Mouse (Mus musculus) splenic B cell, adult 2 months (primary cell): ENCODE data around the gene Igfbp4.

Experiments used
- DNase-seq: peaks from one replicate; pipeline ENCODE4 v3.0.0-alpha.2; 2011; ENCODE audit warnings: low read depth, low spot score
- H3K27me3 ChIP-seq: 2 replicates; pipeline ENCODE4 v1.6.1; 2012; ENCODE audit warnings: mild to moderate bottlenecking, low read length, moderate library complexity, mixed read lengths; ENCODE audit not compliant: control insufficient read depth, poor library complexity, insufficient read depth, severe bottlenecking
- H3K36me3 ChIP-seq: 2 replicates; pipeline ENCODE4 v1.6.1; 2012; ENCODE audit warnings: mild to moderate bottlenecking, low read length, moderate library complexity, mixed read lengths; ENCODE audit not compliant: control insufficient read depth, poor library complexity, insufficient read depth, severe bottlenecking

Igfbp4 gene

GRCm38 (mm10) chr11:99041051-99041729 is at the start of gene Igfbp4:
Gene Igfbp4 (plus strand): TSS chr11:99041244.
- peak; percentile 38 for DNase-seq
- Histone ChIP-seq H3K36me3 (no peaks in the 10 kb centered on the region), H3K27me3 (peaks cover 2% of the 10 kb centered on the region; the same call in 1 of the 2 replicates)

- no peaks in the 10 kb centered on the region for H3K36me3 ChIP-seq
- no peaks in the 10 kb centered on the region for H3K27me3 ChIP-seq
- DNase-seq: no peak
These were observed 45.1 kb upstream of the Igfbp4 start for GRCm38 (mm10) chr11:98995987-98996386.

GRCm38 (mm10) chr11:98997659-98998058 is 43.4 kb upstream of the Igfbp4 start:
- Histone ChIP-seq H3K27me3 (no peaks in the 10 kb centered on the region), H3K36me3 (no peaks in the 10 kb centered on the region)
- DNase-seq: no peak

GRCm38 (mm10) chr11:98998776-98999175 is 42.3 kb upstream of the Igfbp4 start:
- Histone ChIP-seq H3K36me3 (no peaks in the 10 kb centered on the region), H3K27me3 (no peaks in the 10 kb centered on the region)
- peak; percentile 24 for DNase-seq

- Histone ChIP-seq H3K27me3 (no peaks in the 10 kb centered on the region), H3K36me3 (no peaks in the 10 kb centered on the region)
- DNase-seq: no peak
These were observed 41.8 kb upstream of the Igfbp4 start for GRCm38 (mm10) chr11:98999243-98999642.

- H3K27me3 ChIP-seq: no peaks in the 10 kb centered on the region; the same call in 1 of the 2 replicates
- DNase-seq: no peak
- H3K36me3 ChIP-seq: no peaks in the 10 kb centered on the region
These were observed 34.3 kb upstream of the Igfbp4 start for GRCm38 (mm10) chr11:99006788-99007187.

- H3K36me3 ChIP-seq: no peaks in the 10 kb centered on the region
- DNase-seq: no peak
- no peaks in the 10 kb centered on the region; the same call in 1 of the 2 replicates for H3K27me3 ChIP-seq
These were observed 30.9 kb upstream of the Igfbp4 start for GRCm38 (mm10) chr11:99010124-99010523.

- Histone ChIP-seq H3K27me3 (no peaks in the 10 kb centered on the region; the same call in 1 of the 2 replicates), H3K36me3 (no peaks in the 10 kb centered on the region)
- no peak for DNase-seq
These were observed 30.3 kb upstream of the Igfbp4 start for GRCm38 (mm10) chr11:99010706-99011105.

- DNase-seq: no peak
- no peaks in the 10 kb centered on the region for H3K36me3 ChIP-seq
- H3K27me3 ChIP-seq: no peaks in the 10 kb centered on the region; the same call in 1 of the 2 replicates
These were observed 27.2 kb upstream of the Igfbp4 start for GRCm38 (mm10) chr11:99013856-99014255.

- Histone ChIP-seq H3K36me3 (no peaks in the 10 kb centered on the region), H3K27me3 (no peaks in the 10 kb centered on the region; the same call in 1 of the 2 replicates)
- no peak for DNase-seq
These were observed 21.2 kb upstream of the Igfbp4 start for GRCm38 (mm10) chr11:99019844-99020243.

- Histone ChIP-seq H3K36me3 (no peaks in the 10 kb centered on the region), H3K27me3 (no peaks in the 10 kb centered on the region)
- no peak for DNase-seq
These were observed 18.6 kb upstream of the Igfbp4 start for GRCm38 (mm10) chr11:99022384-99022933.

GRCm38 (mm10) chr11:99023094-99023493 is 17.9 kb upstream of the Igfbp4 start:
- no peaks in the 10 kb centered on the region for H3K27me3 ChIP-seq

GRCm38 (mm10) chr11:99023500-99024467 is 17.3 kb upstream of the Igfbp4 start, which contains the start of gene Top2a:
Gene Top2a (minus strand): TSS chr11:99024189.
- Histone ChIP-seq H3K36me3 (no peaks in the 10 kb centered on the region), H3K27me3 (no peaks in the 10 kb centered on the region)
- peak; percentile 98 for DNase-seq

More at GRCm38 (mm10) chr11:99023094-99023493, 17.9 kb upstream of the Igfbp4 start:
- no peaks in the 10 kb centered on the region for H3K36me3 ChIP-seq
- DNase-seq: no peak

GRCm38 (mm10) chr11:99024468-99025134 is 16.4 kb upstream of the Igfbp4 start:
- Histone ChIP-seq H3K27me3 (no peaks in the 10 kb centered on the region), H3K36me3 (no peaks in the 10 kb centered on the region)
- no peak for DNase-seq
